Mouse (Mus musculus): Measurements from ENCODE around the gene Tuba3b. TPM values are rescaled to one million over a fixed set of nuclear protein-coding genes. Genes with fewer than 3 reads are reported as not detected.

Tuba3b gene
- polyA plus RNA-seq, 1 experiment = 0.06 TPM

DNA sequence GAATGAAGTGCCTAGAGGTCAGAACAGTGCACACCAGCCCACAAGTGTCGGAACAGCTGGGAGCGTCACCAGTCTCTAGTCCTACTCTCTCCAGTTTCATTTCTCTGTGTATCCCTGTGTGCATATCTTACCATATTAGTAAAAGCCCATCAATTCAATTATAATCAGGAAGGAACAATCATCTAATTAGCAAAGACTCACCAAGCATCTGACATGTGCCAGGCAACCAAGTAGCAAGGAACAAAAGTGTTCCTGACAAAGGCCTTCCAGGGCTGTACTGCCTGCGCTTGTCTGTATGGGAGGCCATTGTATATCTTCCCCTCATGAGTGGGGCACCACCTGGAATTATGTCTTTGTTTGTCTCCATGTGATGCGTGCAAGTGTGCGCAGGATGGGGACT lies 4.7 kb upstream of the Tuba3b start:
- Histone ChIP-seq H3ac (ENCODE audit: control insufficient read depth, insufficient read length, low read depth) (no peak overlapping the region), H3K36me3 (ENCODE audit: control insufficient read depth, insufficient read depth) (no peaks in the 10 kb centered on the region), H3K79me3 (ENCODE audit: low read depth) (no peaks in the 10 kb centered on the region), H3K27me3 (ENCODE audit: control insufficient read depth, insufficient read depth, insufficient read length) (no peaks in the 10 kb centered on the region), H3K4me3 (ENCODE audit: insufficient read depth, poor library complexity, severe bottlenecking) (no peak overlapping the region), H3K79me2 (ENCODE audit: control insufficient read depth, insufficient read depth) (no peaks in the 10 kb centered on the region)
- no peak for TF ChIP-seq CEBPB (IDR thresholded peaks at IDR 0.05; ENCODE audit: low read depth)
- TF ChIP-seq MYOG (IDR thresholded peaks at IDR 0.05; ENCODE audit: control insufficient read depth, extremely low read depth, insufficient read length) = no peak
- no peak for TF ChIP-seq FOSL1 (IDR thresholded peaks at IDR 0.05; ENCODE audit: insufficient read depth, low read length, poor library complexity, severe bottlenecking)
- TF ChIP-seq MYOD1 (IDR thresholded peaks at IDR 0.05; ENCODE audit: control insufficient read depth, insufficient read length, low read depth) = no peak
- no peak for TF ChIP-seq USF1 (IDR thresholded peaks at IDR 0.05; ENCODE audit: low read depth)
- TF ChIP-seq MAX (IDR thresholded peaks at IDR 0.05) = no peak
- no peak for TF ChIP-seq CTCF (IDR thresholded peaks at IDR 0.05; ENCODE audit: control insufficient read depth, insufficient read depth, insufficient read length)

DNA sequence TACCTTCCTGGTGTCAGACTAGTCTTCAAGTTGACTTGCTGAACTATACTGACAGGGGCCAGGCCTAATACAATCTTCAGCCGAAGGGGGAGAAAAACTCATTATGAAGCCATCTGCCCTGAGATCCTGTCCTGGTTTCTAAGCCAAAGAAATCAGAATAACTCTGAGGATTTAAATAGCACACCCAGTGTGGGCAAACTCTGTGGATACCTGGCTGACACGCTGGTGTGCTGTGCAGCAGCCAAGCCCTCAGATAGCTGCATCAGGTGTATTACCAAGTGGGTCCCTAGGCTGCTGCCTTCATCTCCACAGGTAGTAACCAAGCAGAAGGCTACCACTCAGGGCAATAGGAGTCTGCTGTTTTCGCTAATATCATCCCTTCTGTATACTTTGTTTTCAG lies 2.9 kb upstream of the Tuba3b start:
- H3ac ChIP-seq (ENCODE audit: control insufficient read depth, insufficient read length, low read depth) = no peak overlapping the region
- H3K79me2 ChIP-seq (ENCODE audit: control insufficient read depth, insufficient read depth) = no peaks in the 10 kb centered on the region
- TF ChIP-seq FOSL1 (IDR thresholded peaks at IDR 0.05; ENCODE audit: insufficient read depth, low read length, poor library complexity, severe bottlenecking) (no peak), CEBPB (IDR thresholded peaks at IDR 0.05; ENCODE audit: low read depth) (no peak), MAX (IDR thresholded peaks at IDR 0.05) (no peak), USF1 (IDR thresholded peaks at IDR 0.05; ENCODE audit: low read depth) (no peak), MYOD1 (IDR thresholded peaks at IDR 0.05; ENCODE audit: control insufficient read depth, insufficient read length, low read depth) (no peak), CTCF (IDR thresholded peaks at IDR 0.05; ENCODE audit: control insufficient read depth, insufficient read depth, insufficient read length) (no peak), MYOG (IDR thresholded peaks at IDR 0.05; ENCODE audit: control insufficient read depth, extremely low read depth, insufficient read length) (no peak)
- no peaks in the 10 kb centered on the region for H3K27me3 ChIP-seq (ENCODE audit: control insufficient read depth, insufficient read depth, insufficient read length)
- no peak overlapping the region for H3K4me3 ChIP-seq (ENCODE audit: insufficient read depth, poor library complexity, severe bottlenecking)
- no peaks in the 10 kb centered on the region for H3K36me3 ChIP-seq (ENCODE audit: control insufficient read depth, insufficient read depth)
- H3K79me3 ChIP-seq (ENCODE audit: low read depth) = no peaks in the 10 kb centered on the region

DNA sequence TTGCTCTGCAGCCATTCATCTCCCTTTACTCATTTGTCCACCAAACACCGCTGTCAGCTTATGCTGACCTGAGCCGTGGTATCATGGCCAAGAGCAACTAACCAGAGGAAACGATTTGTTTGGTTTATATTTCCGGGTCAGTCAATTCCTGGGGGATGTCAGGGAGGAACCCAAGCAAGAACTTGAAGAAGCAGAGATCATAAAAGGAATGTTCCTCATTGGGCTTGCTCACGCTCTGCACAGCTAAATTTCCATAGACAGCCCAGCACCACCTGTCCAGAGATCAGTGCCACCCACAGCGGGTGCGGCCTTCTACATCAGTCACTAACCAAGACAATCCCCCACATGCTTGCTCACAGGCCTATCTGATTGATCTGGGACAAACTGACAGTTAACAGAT lies 1.3 kb upstream of the Tuba3b start, which contains the start of gene Lmntd1:
Gene Lmntd1 (minus strand): TSS at position 101 of the 400 bp plus-strand sequence.
- Histone ChIP-seq H3K36me3 (ENCODE audit: control insufficient read depth, insufficient read depth) (no peaks in the 10 kb centered on the region), H3K79me3 (ENCODE audit: low read depth) (no peaks in the 10 kb centered on the region), H3K79me2 (ENCODE audit: control insufficient read depth, insufficient read depth) (no peaks in the 10 kb centered on the region), H3ac (ENCODE audit: control insufficient read depth, insufficient read length, low read depth) (no peak within 1 kb of the TSS), H3K27me3 (ENCODE audit: control insufficient read depth, insufficient read depth, insufficient read length) (no peaks in the 10 kb centered on the region), H3K4me3 (ENCODE audit: insufficient read depth, poor library complexity, severe bottlenecking) (no peak within 1 kb of the TSS)
- TF ChIP-seq MYOD1 (IDR thresholded peaks at IDR 0.05; ENCODE audit: control insufficient read depth, insufficient read length, low read depth) (no peak), FOSL1 (IDR thresholded peaks at IDR 0.05; ENCODE audit: insufficient read depth, low read length, poor library complexity, severe bottlenecking) (no peak), USF1 (IDR thresholded peaks at IDR 0.05; ENCODE audit: low read depth) (no peak), CTCF (IDR thresholded peaks at IDR 0.05; ENCODE audit: control insufficient read depth, insufficient read depth, insufficient read length) (no peak), MYOG (IDR thresholded peaks at IDR 0.05; ENCODE audit: control insufficient read depth, extremely low read depth, insufficient read length) (no peak), CEBPB (IDR thresholded peaks at IDR 0.05; ENCODE audit: low read depth) (no peak), MAX (IDR thresholded peaks at IDR 0.05) (no peak)

- Histone ChIP-seq H3K27me3 (ENCODE audit: control insufficient read depth, insufficient read depth, insufficient read length) (no peaks in the 10 kb centered on the region), H3K4me3 (ENCODE audit: insufficient read depth, poor library complexity, severe bottlenecking) (no peak overlapping the region), H3K79me2 (ENCODE audit: control insufficient read depth, insufficient read depth) (no peaks in the 10 kb centered on the region), H3ac (ENCODE audit: control insufficient read depth, insufficient read length, low read depth) (no peak overlapping the region), H3K36me3 (ENCODE audit: control insufficient read depth, insufficient read depth) (no peaks in the 10 kb centered on the region), H3K79me3 (ENCODE audit: low read depth) (no peaks in the 10 kb centered on the region)
- TF ChIP-seq MAX (IDR thresholded peaks at IDR 0.05) (no peak), CTCF (IDR thresholded peaks at IDR 0.05; ENCODE audit: control insufficient read depth, insufficient read depth, insufficient read length) (no peak), USF1 (IDR thresholded peaks at IDR 0.05; ENCODE audit: low read depth) (no peak), MYOD1 (IDR thresholded peaks at IDR 0.05; ENCODE audit: control insufficient read depth, insufficient read length, low read depth) (no peak), MYOG (IDR thresholded peaks at IDR 0.05; ENCODE audit: control insufficient read depth, extremely low read depth, insufficient read length) (no peak), CEBPB (IDR thresholded peaks at IDR 0.05; ENCODE audit: low read depth) (no peak), FOSL1 (IDR thresholded peaks at IDR 0.05; ENCODE audit: insufficient read depth, low read length, poor library complexity, severe bottlenecking) (no peak)
Measured at GRCm38 (mm10) chr6:145616402-145617229, 1.1 kb downstream of the Tuba3b start.

DNA sequence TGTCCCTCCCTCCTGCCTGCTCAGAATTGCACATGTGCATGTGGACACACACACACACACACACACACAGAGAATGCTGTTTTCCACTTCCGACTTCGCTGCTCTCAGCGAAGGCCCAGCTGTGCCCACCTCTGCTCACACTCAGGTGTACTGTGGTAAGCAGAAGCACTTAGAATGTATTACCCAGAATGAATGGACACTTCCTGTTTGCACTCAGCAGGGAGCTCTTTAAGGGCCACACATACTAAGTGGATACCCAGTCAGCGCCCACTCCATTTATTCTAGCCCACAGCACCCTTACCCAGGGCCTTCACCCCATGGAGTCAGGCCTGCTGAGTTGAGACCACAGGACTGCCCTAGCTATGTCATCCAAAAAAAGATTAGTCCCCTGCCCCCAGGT lies 7.6 kb downstream of the Tuba3b start:
- Histone ChIP-seq H3ac (ENCODE audit: control insufficient read depth, insufficient read length, low read depth) (no peak overlapping the region), H3K36me3 (ENCODE audit: control insufficient read depth, insufficient read depth) (no peaks in the 10 kb centered on the region), H3K4me3 (ENCODE audit: insufficient read depth, poor library complexity, severe bottlenecking) (no peak overlapping the region), H3K79me2 (ENCODE audit: control insufficient read depth, insufficient read depth) (no peaks in the 10 kb centered on the region), H3K27me3 (ENCODE audit: control insufficient read depth, insufficient read depth, insufficient read length) (no peaks in the 10 kb centered on the region), H3K79me3 (ENCODE audit: low read depth) (no peaks in the 10 kb centered on the region)
- TF ChIP-seq MYOG (IDR thresholded peaks at IDR 0.05; ENCODE audit: control insufficient read depth, extremely low read depth, insufficient read length) = no peak
- no peak for TF ChIP-seq CEBPB (IDR thresholded peaks at IDR 0.05; ENCODE audit: low read depth)
- TF ChIP-seq USF1 (IDR thresholded peaks at IDR 0.05; ENCODE audit: low read depth) = no peak
- no peak for TF ChIP-seq MYOD1 (IDR thresholded peaks at IDR 0.05; ENCODE audit: control insufficient read depth, insufficient read length, low read depth)
- TF ChIP-seq FOSL1 (IDR thresholded peaks at IDR 0.05; ENCODE audit: insufficient read depth, low read length, poor library complexity, severe bottlenecking) = no peak
- TF ChIP-seq CTCF (IDR thresholded peaks at IDR 0.05; ENCODE audit: control insufficient read depth, insufficient read depth, insufficient read length) = no peak
- no peak for TF ChIP-seq MAX (IDR thresholded peaks at IDR 0.05)

Measured in C2C12 (cell line).